Mouse (Mus musculus): ENCODE measurements around the gene Xlr4a.

DNA sequence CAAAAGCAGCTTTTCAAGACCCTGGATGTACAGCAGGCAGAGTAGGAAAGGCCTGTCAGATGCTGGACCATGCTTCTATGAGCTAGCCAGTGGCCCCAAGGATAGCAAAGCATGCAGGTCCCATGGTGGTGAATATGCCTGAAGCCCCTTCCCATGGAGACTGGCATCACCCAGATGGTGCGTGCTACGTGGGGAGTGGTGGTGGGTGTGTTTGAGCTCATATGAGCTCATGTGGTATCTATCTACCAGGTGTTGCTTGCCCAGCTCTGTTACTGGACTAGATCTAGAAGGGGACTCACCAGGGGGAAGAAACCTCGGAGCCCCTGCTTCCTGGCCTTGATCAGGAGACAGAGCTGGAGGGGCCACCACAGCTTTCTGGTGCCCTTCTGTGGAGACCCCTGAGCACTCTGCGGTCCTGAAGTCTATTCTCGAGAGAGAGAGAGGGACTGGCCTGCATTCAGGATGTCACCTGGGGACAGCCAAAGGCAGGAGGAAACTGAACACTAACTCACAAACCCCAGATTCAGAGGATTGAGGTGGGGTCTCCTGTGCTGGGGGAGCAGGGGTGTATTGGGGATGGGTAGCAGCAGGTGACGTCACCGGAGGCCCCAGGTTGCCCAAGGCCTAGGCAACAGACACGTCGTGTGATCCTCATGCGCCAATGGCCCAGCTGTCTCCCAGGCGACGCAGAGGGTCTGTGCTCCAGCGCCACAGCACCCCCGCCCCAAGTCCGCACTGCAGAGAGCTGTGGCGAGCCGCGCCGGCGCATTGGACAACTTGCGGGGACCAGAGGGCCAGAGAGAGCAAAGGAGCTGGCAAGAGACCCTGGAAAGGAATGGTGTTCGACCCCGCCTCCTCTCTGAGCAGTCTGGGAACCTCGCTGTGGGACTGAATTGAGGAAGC lies 18.5 kb downstream of the Xlr4a start:
- TF ChIP-seq CTCF (IDR thresholded peaks at IDR 0.05; ENCODE audit: low read depth) = no peak
- no peak for TF ChIP-seq EP300 (IDR thresholded peaks at IDR 0.05; ENCODE audit: low read depth)

All from heart, postnatal 0 days (tissue).